Mouse (Mus musculus) bone marrow, adult 2 months (tissue): Measurements from ENCODE around the gene Ispd.

ENCODE experiments used
- CTCF ChIP-seq: fragments of 200-500 bp; IDR thresholded peaks from 2 replicates; pipeline ENCODE4 v1.5.1; 2011; ENCODE audit warnings: low read length, control low read depth; ENCODE audit not compliant: control insufficient read depth, insufficient read depth
- POLR2A ChIP-seq: fragments of 200-500 bp; IDR thresholded peaks from 2 replicates; pipeline ENCODE4 v1.6.1; 2011; ENCODE audit warnings: low read depth, mild to moderate bottlenecking, control low read depth, low read length, borderline replicate concordance; ENCODE audit not compliant: control insufficient read depth

- no peak for TF ChIP-seq POLR2A
- TF ChIP-seq CTCF: no peak
These were observed 289.8 kb downstream of the Ispd start for GRCm38 (mm10) chr12:36670915-36671579.
